Mouse (Mus musculus): Measurements from ENCODE around the gene Fbp2.
"Not testable (repeated sequence)": the region's sequence is repeated elsewhere in the genome, so short reads cannot be mapped to it uniquely, and the experiment has no call there.

Gene Fbp2

GRCm38 (mm10) chr13:62833341-62833740, 24.9 kb downstream of the Fbp2 start:
- DNase-seq (ENCODE audit: low read depth, low spot score) = no peak
- Histone ChIP-seq H3K36me3 (ENCODE audit: control insufficient read depth, insufficient read depth, low read length, poor library complexity, severe bottlenecking) (no peaks in the 10 kb centered on the region), H3K27me3 (ENCODE audit: control insufficient read depth, insufficient read depth, low read length, poor library complexity, severe bottlenecking) (no peaks in the 10 kb centered on the region)

GRCm38 (mm10) chr13:62832239-62832638, 26.0 kb downstream of the Fbp2 start:
- H3K27me3 ChIP-seq (ENCODE audit: control insufficient read depth, insufficient read depth, low read length, poor library complexity, severe bottlenecking) = no peaks in the 10 kb centered on the region
- DNase-seq (ENCODE audit: low read depth, low spot score) = no peak
- H3K36me3 ChIP-seq (ENCODE audit: control insufficient read depth, insufficient read depth, low read length, poor library complexity, severe bottlenecking) = no peaks in the 10 kb centered on the region

- H3K27me3 ChIP-seq (ENCODE audit: control insufficient read depth, insufficient read depth, low read length, poor library complexity, severe bottlenecking); H3K36me3 ChIP-seq (ENCODE audit: control insufficient read depth, insufficient read depth, low read length, poor library complexity, severe bottlenecking); DNase-seq (ENCODE audit: low read depth, low spot score): not testable (repeated sequence)
These were observed 42.5 kb downstream of the Fbp2 start for GRCm38 (mm10) chr13:62815705-62816104.

- no peak for DNase-seq (ENCODE audit: low read depth, low spot score)
- Histone ChIP-seq H3K27me3 (ENCODE audit: control insufficient read depth, insufficient read depth, low read length, poor library complexity, severe bottlenecking) (no peaks in the 10 kb centered on the region), H3K36me3 (ENCODE audit: control insufficient read depth, insufficient read depth, low read length, poor library complexity, severe bottlenecking) (no peaks in the 10 kb centered on the region)
These were observed 45.5 kb downstream of the Fbp2 start for GRCm38 (mm10) chr13:62812713-62813112.

- H3K36me3 ChIP-seq (ENCODE audit: control insufficient read depth, insufficient read depth, low read length, poor library complexity, severe bottlenecking); DNase-seq (ENCODE audit: low read depth, low spot score); H3K27me3 ChIP-seq (ENCODE audit: control insufficient read depth, insufficient read depth, low read length, poor library complexity, severe bottlenecking): not testable (repeated sequence)
These were observed 50.2 kb downstream of the Fbp2 start for GRCm38 (mm10) chr13:62807981-62808380.

All from splenic B cell, adult 2 months (primary cell).